Comparison of ENCODE assay signal across 1 mouse cellular context in the genomic region with DNA sequence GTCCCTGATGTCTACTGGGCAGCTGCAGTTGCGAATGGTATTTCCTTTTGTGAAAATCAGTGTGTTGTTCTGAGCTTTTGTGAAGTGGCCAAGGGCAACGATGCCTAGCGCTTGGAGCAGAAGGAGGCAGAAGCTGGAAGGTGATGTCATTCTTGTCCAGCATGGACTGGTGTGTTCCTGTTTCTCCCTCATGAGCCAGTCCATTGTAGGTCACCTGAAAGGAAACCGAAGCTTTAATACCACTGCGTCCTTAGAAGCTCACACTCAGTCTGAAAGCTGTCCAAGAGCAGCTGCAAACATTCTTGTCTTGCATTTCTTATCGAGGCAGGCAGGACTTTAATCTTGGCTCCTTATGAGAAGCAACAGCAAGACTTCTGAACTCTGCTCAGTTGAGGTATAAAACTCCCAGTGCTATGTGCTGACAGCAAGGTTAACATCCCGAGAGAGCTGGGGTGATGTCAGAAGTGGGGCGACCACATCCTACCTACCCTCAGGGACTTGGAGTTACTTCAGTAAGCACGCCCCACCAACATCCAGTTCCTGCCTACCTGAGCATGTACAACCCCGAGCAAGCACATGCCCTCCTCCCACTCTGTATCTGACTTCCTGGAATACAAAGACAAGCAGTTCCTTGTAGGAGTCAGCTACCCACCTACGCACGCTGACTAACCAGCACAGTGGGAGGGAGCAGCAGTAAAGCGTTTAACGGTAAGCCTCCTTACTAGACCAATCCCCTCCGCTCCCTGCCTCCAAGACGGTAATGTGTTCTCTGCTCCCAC.
TF ChIP-seq lines count a peak whose summit lies in the region.

No protein-coding gene starts in this region.

TF ChIP-seq in MEL, 35 proteins besides CTCF, POLR2A, EP300 and RAD21 (continued from another document):
- TF ChIP-seq TCF12 (IDR thresholded peaks at IDR 0.05; ENCODE audit: low read depth, low read length) = 0 out of 2 replicates have a peak, but pooled peaks have one; percentile 26
- peak; percentile 51; the same call in 1 of the 2 replicates for TF ChIP-seq ETS1 (IDR thresholded peaks at IDR 0.05; ENCODE audit: low read depth, low read length)
- peak; percentile 46; the same call in 1 of the 2 replicates for TF ChIP-seq GATA1 (IDR thresholded peaks at IDR 0.05; ENCODE audit: low read depth, low read length)
- no peak for TF ChIP-seq HCFC1 (IDR thresholded peaks at IDR 0.05; ENCODE audit: low read depth, low read length)
- TF ChIP-seq TAL1 (IDR thresholded peaks at IDR 0.05; ENCODE audit: low read length) = peak; percentile 11; the same call in 1 of the 2 replicates
